Mouse (Mus musculus) heart, embryonic 15.5 days (tissue): ENCODE measurements at regions not wholly inside any gene's neighbourhood (a gene's known extent, or its start where the extent isn't known, plus 50 kb on each side); places are given as distances from the start of the nearest gene placed in this dataset.

ENCODE experiments used
- ATAC-seq: fragments of 200-750 bp; cut with Nextera tagmentation; replicated peaks from 2 replicates; pipeline ENCODE4 v1.8.0; 2017; ENCODE audit warnings: low read depth, moderate TSS enrichment; ENCODE audit not compliant: insufficient number of reproducible peaks, insufficient read depth, low FRiP score
- H3K27ac ChIP-seq: fragments of 300-500 bp; sonication (generic); 2 replicates; pipeline ENCODE4 v1.5.1; 2015; ENCODE audit warnings: mild to moderate bottlenecking, inconsistent platforms
- H3K27me3 ChIP-seq: fragments of 300-500 bp; sonication (generic); 2 replicates; pipeline ENCODE4 v1.6.1; 2015; ENCODE audit warnings: inconsistent platforms
- H3K36me3 ChIP-seq: fragments of 300-500 bp; sonication (generic); 2 replicates; pipeline ENCODE4 v1.6.1; 2015; ENCODE audit warnings: mild to moderate bottlenecking, inconsistent platforms
- H3K4me1 ChIP-seq: fragments of 300-500 bp; sonication (generic); replicated peaks from 2 replicates; pipeline ENCODE4 v1.6.1; 2015; ENCODE audit warnings: inconsistent platforms
- H3K4me2 ChIP-seq: fragments of 300-500 bp; sonication (generic); 2 replicates; pipeline ENCODE4 v1.6.1; 2015; ENCODE audit warnings: inconsistent platforms, mild to moderate bottlenecking, moderate library complexity
- H3K4me3 ChIP-seq: fragments of 300-500 bp; sonication (generic); 2 replicates; pipeline ENCODE4 v1.5.1; 2015; ENCODE audit warnings: mild to moderate bottlenecking, inconsistent platforms
- H3K9ac ChIP-seq: fragments of 300-500 bp; sonication (generic); 2 replicates; pipeline ENCODE4 v1.6.1; 2015; ENCODE audit warnings: mild to moderate bottlenecking, inconsistent platforms
- H3K9me3 ChIP-seq: fragments of 300-500 bp; sonication (generic); replicated peaks from 2 replicates; pipeline ENCODE4 v1.6.1; 2016; ENCODE audit warnings: inconsistent platforms
- WGBS: fragments of 180-500 bp; shearing (Covaris S2); methylation state at CpG from one replicate; pipeline ENCODE4 v1.1.7; 2015; ENCODE audit warnings: mixed read lengths; 5-methylcytosine and 5-hydroxymethylcytosine counted together

GRCm38 (mm10) chr13:106738011-106738410 lies 198.7 kb downstream of the Ipo11 start:
- no peaks in the 10 kb centered on the region for H3K36me3 ChIP-seq
- no peaks in the 10 kb centered on the region for H3K9me3 ChIP-seq
- no peak for ATAC-seq
- H3K9ac ChIP-seq, result no peak overlapping the region
- H3K27ac ChIP-seq, result no peak overlapping the region
- no peak overlapping the region for H3K4me2 ChIP-seq
- 66% methylated on average over 5 of the region's 5 CpGs for WGBS
- no peak overlapping the region for H3K4me3 ChIP-seq
- H3K27me3 ChIP-seq, result no peaks in the 10 kb centered on the region
- H3K4me1 ChIP-seq, result no peaks in the 10 kb centered on the region

DNA sequence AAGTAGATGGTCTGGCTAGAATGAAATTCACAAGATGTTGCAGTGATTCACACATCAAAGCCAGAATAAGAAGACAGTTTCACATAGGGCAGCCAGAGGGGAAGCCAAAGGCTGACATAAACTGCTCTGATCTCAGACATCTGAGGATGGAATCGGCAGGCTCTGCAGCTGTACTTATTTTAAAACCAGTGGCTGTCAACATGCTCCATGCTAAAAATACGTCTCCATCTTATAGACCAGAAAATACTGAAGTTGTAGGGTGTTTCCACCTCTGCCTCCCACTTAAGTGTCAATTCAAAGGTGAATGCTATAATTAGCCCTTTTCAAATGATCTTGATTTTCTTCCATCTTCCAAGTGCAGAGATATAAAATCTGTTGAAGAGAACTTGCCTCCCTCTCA lies 202.4 kb downstream of the Ipo11 start:
- 53% methylated on average over 2 of the region's 2 CpGs for WGBS

DNA sequence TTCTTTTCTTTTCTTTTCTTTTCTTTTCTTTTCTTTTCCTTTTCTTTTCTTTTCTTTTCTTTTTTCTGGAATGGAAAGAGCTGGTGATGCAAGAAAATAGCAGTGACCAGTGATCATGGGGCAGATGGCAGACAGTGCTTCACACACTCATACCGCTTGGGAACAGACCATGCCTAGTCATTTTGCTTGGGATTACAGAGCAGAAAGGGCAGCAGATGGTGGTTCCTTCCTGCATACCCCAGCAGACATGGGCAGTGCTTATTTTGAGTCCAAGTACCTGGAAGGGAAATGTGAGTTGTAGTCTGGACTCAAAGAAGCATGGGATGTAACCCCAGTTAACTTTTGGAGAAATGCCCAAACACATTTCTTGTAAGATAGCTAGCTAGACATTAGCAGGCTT lies 203.9 kb downstream of the Ipo11 start:
- Histone ChIP-seq H3K27me3 (no peaks in the 10 kb centered on the region), H3K36me3 (no peaks in the 10 kb centered on the region), H3K4me1 (no peaks in the 10 kb centered on the region), H3K9me3 (no peaks in the 10 kb centered on the region), H3K27ac (no peak overlapping the region), H3K9ac (no peak overlapping the region), H3K4me3 (no peak overlapping the region), H3K4me2 (no peak overlapping the region)
- no peak for ATAC-seq
- 78% methylated on average over 1 of the region's 1 CpGs for WGBS

More for the DNA sequence above, 202.4 kb downstream of the Ipo11 start:
- no peak overlapping the region for H3K9ac ChIP-seq
- no peak for ATAC-seq
- no peaks in the 10 kb centered on the region for H3K27me3 ChIP-seq
- no peak overlapping the region for H3K4me2 ChIP-seq
- H3K36me3 ChIP-seq, result no peaks in the 10 kb centered on the region
- no peaks in the 10 kb centered on the region for H3K4me1 ChIP-seq
- no peaks in the 10 kb centered on the region for H3K9me3 ChIP-seq
- H3K27ac ChIP-seq, result no peak overlapping the region
- H3K4me3 ChIP-seq, result no peak overlapping the region

DNA sequence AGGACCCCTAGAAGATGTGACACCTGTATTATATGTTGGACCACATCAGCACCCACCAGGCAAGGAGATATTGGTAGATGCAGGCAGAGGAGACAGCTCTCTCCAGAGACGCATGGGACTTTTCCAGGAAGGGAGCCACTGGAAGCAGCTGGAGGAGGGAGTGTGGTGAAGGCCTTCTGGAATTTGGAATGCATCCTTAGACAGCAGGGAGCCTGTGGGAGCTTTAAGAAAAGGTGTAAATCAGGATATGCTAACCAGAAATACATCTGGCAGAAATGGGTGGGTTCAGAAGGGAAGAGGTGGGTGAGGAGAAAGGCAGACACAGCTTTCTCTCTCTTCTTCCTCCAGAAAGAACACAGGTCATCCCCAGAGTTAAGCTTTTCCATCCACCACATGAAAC lies 213.4 kb downstream of the Ipo11 start:
- Histone ChIP-seq H3K4me2 (no peak overlapping the region), H3K4me1 (no peaks in the 10 kb centered on the region), H3K27me3 (no peaks in the 10 kb centered on the region), H3K36me3 (no peaks in the 10 kb centered on the region), H3K4me3 (no peak overlapping the region), H3K27ac (no peak overlapping the region), H3K9ac (no peak overlapping the region), H3K9me3 (no peaks in the 10 kb centered on the region)
- no peak for ATAC-seq
- WGBS, result 58% methylated on average over 1 of the region's 1 CpGs

GRCm38 (mm10) chr13:106721167-106721566 lies 215.6 kb downstream of the Ipo11 start:
- Histone ChIP-seq H3K4me1 (no peaks in the 10 kb centered on the region), H3K4me2 (no peak overlapping the region), H3K9me3 (no peaks in the 10 kb centered on the region), H3K27ac (no peak overlapping the region), H3K9ac (no peak overlapping the region), H3K27me3 (no peaks in the 10 kb centered on the region), H3K4me3 (no peak overlapping the region), H3K36me3 (no peaks in the 10 kb centered on the region)
- 77% methylated on average over 1 of the region's 1 CpGs for WGBS
- no peak for ATAC-seq

DNA sequence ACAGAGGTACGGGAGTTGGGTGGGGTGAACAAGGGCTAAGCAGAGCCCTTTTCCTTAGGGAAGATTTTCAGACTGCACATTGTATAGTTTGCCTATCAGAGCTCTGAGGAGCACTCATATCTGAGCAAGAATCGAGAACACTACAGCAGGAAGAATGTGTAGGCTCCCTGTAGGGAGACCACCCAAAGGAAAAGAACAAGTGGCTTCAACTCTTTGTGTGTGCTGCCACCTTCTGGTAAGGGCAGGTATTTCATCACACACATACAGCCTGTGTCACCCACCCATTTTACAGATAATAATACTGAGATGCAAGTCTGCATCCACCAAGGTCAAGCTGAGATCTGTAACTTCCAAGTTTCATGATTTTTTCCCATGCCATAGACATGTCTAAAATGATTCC lies 221.0 kb downstream of the Ipo11 start:
- no peak overlapping the region for H3K27ac ChIP-seq
- H3K4me2 ChIP-seq, result no peak overlapping the region
- no peaks in the 10 kb centered on the region for H3K36me3 ChIP-seq
- no peak overlapping the region for H3K4me3 ChIP-seq
- no peaks in the 10 kb centered on the region for H3K4me1 ChIP-seq
- no peaks in the 10 kb centered on the region for H3K9me3 ChIP-seq
- 44% methylated on average over 2 of the region's 2 CpGs for WGBS
- no peaks in the 10 kb centered on the region for H3K27me3 ChIP-seq
- H3K9ac ChIP-seq, result no peak overlapping the region
- ATAC-seq, result no peak

DNA sequence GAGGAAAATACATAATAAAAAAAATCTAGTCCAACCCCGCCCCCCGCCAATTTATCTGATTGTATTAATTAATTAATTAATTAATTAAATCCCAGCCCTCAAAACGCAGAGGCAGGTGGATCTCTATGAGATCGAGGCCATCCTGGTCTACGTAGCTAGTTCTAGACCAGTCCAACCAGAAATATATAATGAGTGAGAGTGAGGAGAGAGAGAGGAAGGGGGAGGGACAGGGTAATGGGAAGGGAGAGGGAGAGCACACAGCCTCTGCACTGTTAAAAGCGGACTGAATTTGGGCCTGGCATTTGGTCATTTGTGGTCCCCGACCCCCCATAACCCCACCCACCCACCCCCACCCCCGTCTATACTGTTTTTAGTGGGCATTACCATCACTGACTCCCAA lies 221.5 kb downstream of the Ipo11 start:
- H3K27ac ChIP-seq, result no peak overlapping the region
- no peak; the same call in 1 of the 2 replicates for ATAC-seq
- H3K4me2 ChIP-seq, result no peak overlapping the region
- no peaks in the 10 kb centered on the region for H3K9me3 ChIP-seq
- no peaks in the 10 kb centered on the region for H3K4me1 ChIP-seq
- WGBS, result 67% methylated on average over 8 of the region's 8 CpGs
- no peaks in the 10 kb centered on the region for H3K36me3 ChIP-seq
- H3K27me3 ChIP-seq, result no peaks in the 10 kb centered on the region
- no peak overlapping the region for H3K4me3 ChIP-seq
- no peak overlapping the region for H3K9ac ChIP-seq

GRCm38 (mm10) chr13:106710580-106710979 lies 226.2 kb downstream of the Ipo11 start:
- no peak for ATAC-seq
- H3K27me3 ChIP-seq, result no peaks in the 10 kb centered on the region
- H3K9ac ChIP-seq, result no peak overlapping the region
- 60% methylated on average over 3 of the region's 3 CpGs for WGBS
- H3K27ac ChIP-seq, result no peak overlapping the region
- H3K36me3 ChIP-seq, result no peaks in the 10 kb centered on the region
- H3K9me3 ChIP-seq, result no peaks in the 10 kb centered on the region
- no peak overlapping the region for H3K4me2 ChIP-seq
- no peaks in the 10 kb centered on the region for H3K4me1 ChIP-seq
- H3K4me3 ChIP-seq, result no peak overlapping the region

DNA sequence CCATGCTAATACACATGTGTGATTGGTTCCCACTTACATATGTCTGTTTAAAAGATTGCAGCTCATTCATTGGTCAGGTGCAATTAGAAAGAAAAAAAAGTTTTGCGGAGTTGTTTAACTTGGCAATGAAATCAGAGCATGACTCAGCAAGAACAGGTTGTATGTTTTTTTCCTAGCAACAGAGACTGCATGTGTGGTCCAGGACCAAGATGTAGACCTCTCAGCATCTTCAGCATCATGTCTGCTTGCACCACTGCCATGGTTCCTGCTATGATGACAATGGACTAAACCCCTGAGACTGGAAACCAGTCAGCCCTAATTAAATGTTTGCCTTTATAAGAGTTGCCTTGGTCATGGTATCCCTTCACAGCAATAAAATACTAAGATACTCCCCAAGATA lies 236.4 kb downstream of the Ipo11 start:
- ATAC-seq, result no peak
- H3K9me3 ChIP-seq, result no peaks in the 10 kb centered on the region
- no peak overlapping the region for H3K4me2 ChIP-seq
- H3K36me3 ChIP-seq, result no peaks in the 10 kb centered on the region
- H3K9ac ChIP-seq, result no peak overlapping the region
- WGBS, result 78% methylated on average over 1 of the region's 1 CpGs
- H3K27me3 ChIP-seq, result no peaks in the 10 kb centered on the region
- no peak overlapping the region for H3K4me3 ChIP-seq
- H3K4me1 ChIP-seq, result no peaks in the 10 kb centered on the region
- no peak overlapping the region for H3K27ac ChIP-seq

DNA sequence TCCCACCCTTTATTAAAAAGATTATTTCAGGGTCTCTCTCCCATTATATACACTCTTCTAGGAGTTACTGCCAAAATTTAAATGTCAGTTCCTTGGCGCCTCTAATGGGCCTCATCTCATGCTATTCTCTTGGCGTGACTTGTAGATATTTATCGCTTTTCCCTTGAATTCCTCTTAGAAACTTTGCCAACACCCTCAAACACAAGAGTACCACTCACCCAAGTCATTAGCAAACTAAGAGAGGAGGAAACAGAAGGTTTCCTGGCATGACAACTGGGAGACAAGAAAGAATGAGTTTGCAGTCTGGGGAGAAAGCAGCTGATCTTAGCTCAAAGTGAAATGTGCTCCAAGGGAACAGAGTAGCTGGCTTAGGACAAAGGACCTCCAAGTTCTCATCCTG lies 236.8 kb downstream of the Ipo11 start:
- H3K4me2 ChIP-seq, result no peak overlapping the region
- no peaks in the 10 kb centered on the region for H3K27me3 ChIP-seq
- no peaks in the 10 kb centered on the region for H3K36me3 ChIP-seq
- H3K4me3 ChIP-seq, result no peak overlapping the region
- H3K4me1 ChIP-seq, result no peaks in the 10 kb centered on the region
- WGBS, result 74% methylated on average over 3 of the region's 3 CpGs
- H3K9ac ChIP-seq, result no peak overlapping the region
- H3K9me3 ChIP-seq, result no peaks in the 10 kb centered on the region
- H3K27ac ChIP-seq, result no peak overlapping the region
- no peak for ATAC-seq

GRCm38 (mm10) chr13:106691787-106692571 lies 244.8 kb downstream of the Ipo11 start:
- Histone ChIP-seq H3K27me3 (no peaks in the 10 kb centered on the region), H3K4me2 (peak overlapping the region; percentile 19), H3K9ac (no peak overlapping the region), H3K27ac (no peak overlapping the region), H3K4me3 (no peak overlapping the region), H3K36me3 (no peaks in the 10 kb centered on the region), H3K9me3 (no peaks in the 10 kb centered on the region), H3K4me1 (no peaks in the 10 kb centered on the region)
- 61% methylated on average over 10 of the region's 10 CpGs for WGBS
- ATAC-seq, result no peak

DNA sequence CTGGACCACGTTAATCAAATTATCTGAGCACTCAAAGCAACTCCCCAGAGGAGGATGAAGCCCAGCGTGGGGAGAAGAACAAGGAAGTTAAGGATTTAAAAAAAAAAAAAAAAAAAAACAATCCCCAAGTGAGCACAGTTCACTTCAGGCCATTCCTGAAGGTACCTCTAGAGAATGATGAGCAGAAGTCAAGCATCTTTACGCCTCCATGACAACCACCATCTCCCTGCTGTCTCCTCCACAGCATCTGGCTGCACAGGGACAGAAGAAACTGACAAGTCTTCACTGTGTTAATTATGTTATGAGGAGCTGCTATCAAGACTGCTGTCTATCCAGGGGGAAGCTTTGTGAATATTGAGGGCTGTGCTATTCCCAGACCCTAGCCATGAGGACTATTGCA lies 246.6 kb downstream of the Ipo11 start:
- no peaks in the 10 kb centered on the region for H3K36me3 ChIP-seq
- WGBS, result 66% methylated on average over 3 of the region's 3 CpGs
- no peak overlapping the region for H3K27ac ChIP-seq
- ATAC-seq, result no peak
- no peak overlapping the region for H3K9ac ChIP-seq
- H3K27me3 ChIP-seq, result no peaks in the 10 kb centered on the region
- no peak overlapping the region for H3K4me2 ChIP-seq
- no peaks in the 10 kb centered on the region for H3K4me1 ChIP-seq
- no peak overlapping the region for H3K4me3 ChIP-seq
- H3K9me3 ChIP-seq, result no peaks in the 10 kb centered on the region
